8 mouse cellular contexts compared by ENCODE assay signal in the genomic region with DNA sequence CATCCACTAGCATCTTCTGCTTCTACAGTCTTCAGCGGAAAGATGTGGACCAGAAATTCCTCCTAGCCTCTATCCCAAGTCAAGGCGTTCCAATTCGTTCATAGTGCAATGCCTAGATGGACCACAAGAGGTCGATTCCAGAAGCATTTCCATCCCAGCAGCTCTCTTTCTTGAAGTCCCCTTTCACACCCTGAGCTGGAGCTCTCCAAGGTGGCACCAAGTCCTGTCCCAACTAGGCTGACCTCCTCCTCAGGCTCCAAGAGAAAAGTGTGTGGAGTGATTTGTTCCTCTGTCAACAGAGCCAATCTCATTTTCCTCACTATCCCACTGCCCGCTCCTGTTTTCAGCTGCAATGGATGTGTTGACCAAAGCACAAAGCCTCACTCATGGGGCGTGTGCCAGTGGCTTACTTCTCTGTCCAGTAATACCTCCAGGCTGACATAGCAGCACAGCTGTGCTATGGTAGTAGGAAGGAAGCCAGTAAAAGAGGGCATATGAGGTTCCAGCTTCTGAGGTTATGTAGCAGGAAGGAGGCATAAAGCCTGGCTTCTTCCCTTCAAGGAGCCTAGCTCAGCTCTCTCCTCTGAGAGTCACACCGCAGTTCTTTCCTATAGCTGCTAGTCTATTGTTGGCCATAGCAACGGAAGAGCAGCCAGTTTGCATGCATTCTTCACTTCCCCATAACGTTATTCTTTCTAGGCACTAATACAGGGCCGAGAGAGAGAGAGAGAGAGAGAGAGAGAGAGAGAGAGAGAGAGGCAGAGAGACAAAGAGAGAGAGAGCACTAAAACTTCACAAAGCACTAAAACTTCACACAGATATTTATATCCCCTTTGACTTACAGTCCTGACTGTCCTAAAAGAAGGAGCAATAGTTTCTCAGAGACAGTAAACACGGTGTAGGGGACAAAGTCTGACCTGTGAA. TPM values are rescaled to one million over a fixed set of nuclear protein-coding genes. Genes with fewer than 3 reads are reported as not detected.
DNase-seq lines count a peak whose midpoint lies in the region; ATAC-seq lines count a peak whose summit lies in the region.

No protein-coding gene starts in this region.

- no peak overlapping the region; the same call in 1 of the 2 replicates for H3K27ac ChIP-seq in forebrain, embryonic 13.5 days
- H3K27ac ChIP-seq in forebrain, embryonic 12.5 days: no peak overlapping the region

- no peak for ATAC-seq in forebrain, embryonic 13.5 days
- ATAC-seq in forebrain, embryonic 12.5 days (ENCODE audit: low FRiP score): no peak

- no peaks in the 10 kb centered on the region for H3K9me3 ChIP-seq in forebrain, embryonic 13.5 days (replicated peaks)
- H3K9me3 ChIP-seq in forebrain, embryonic 12.5 days: no peaks in the 10 kb centered on the region

- peaks cover 26% of the 10 kb centered on the region for H3K27me3 ChIP-seq in forebrain, embryonic 13.5 days
- H3K27me3 ChIP-seq in forebrain, embryonic 12.5 days: peaks cover 22% of the 10 kb centered on the region

- H3K36me3 ChIP-seq in forebrain, embryonic 13.5 days (ENCODE audit: poor library complexity, severe bottlenecking): peaks cover 26% of the 10 kb centered on the region
- H3K36me3 ChIP-seq in forebrain, embryonic 12.5 days (replicated peaks): peaks cover 7% of the 10 kb centered on the region; the same call in 1 of the 2 replicates

- 36% methylated on average over 11 of the region's 11 CpGs for WGBS in forebrain, embryonic 13.5 days
- 40% methylated on average over 11 of the region's 11 CpGs for WGBS in forebrain, embryonic 12.5 days

- H3K4me3 ChIP-seq in forebrain, embryonic 13.5 days: peak overlapping the region; percentile 99
- H3K4me3 ChIP-seq in forebrain, embryonic 12.5 days (replicated peaks): no peak overlapping the region

- peak; percentile 44 to 52 for DNase-seq in B cell, adult 2 months
- peak; percentile 70 for DNase-seq in c-Kit-positive CD71-negative TER-119-negative erythroid progenitor cells, embryonic 14.5 days (ENCODE audit: low read depth)
- DNase-seq in frontal cortex, postnatal 14 days (ENCODE audit: low spot score in 2 of 2): peak; percentile 29 to 54
- peak; percentile 71 to 82 for DNase-seq in kidney, postnatal 4 days
- peak; percentile 86 for DNase-seq in lung, postnatal 10 days
- peak; percentile 53 to 73 for DNase-seq in spleen, postnatal 4 days (ENCODE audit: low spot score in 2 of 2)

- H3K9ac ChIP-seq in forebrain, embryonic 13.5 days: no peak overlapping the region
- no peak overlapping the region for H3K9ac ChIP-seq in forebrain, embryonic 12.5 days

- H3K4me2 ChIP-seq in forebrain, embryonic 13.5 days: peak overlapping the region; percentile 91; the same call in 1 of the 2 replicates
- H3K4me2 ChIP-seq in forebrain, embryonic 12.5 days: no peak overlapping the region

- peaks cover 21% of the 10 kb centered on the region for H3K4me1 ChIP-seq in forebrain, embryonic 13.5 days
- H3K4me1 ChIP-seq in forebrain, embryonic 12.5 days: peaks cover 19% of the 10 kb centered on the region

RNA-seq across cellular contexts. Expression of gene Phf12, which starts 2.0 kb away (rescaled TPM):
- polyA plus RNA-seq in forebrain, embryonic 13.5 days (2015; fragmentation: Nextera tagmentation; extraction: Ambion mirVana): 20.7 and 24.5 TPM in 2 replicates
- polyA plus RNA-seq in forebrain, embryonic 12.5 days (2016; fragmentation: Nextera tagmentation; extraction: Ambion mirVana): 29.1 and 29.6 TPM in 2 replicates

RNA-seq across cellular contexts. Expression of gene Sez6, which starts 49.9 kb away (rescaled TPM):
- polyA plus RNA-seq in forebrain, embryonic 13.5 days (2015; fragmentation: Nextera tagmentation; extraction: Ambion mirVana): 141 and 165 TPM in 2 replicates
- 54.0 and 62.2 TPM in 2 replicates for polyA plus RNA-seq in forebrain, embryonic 12.5 days (2016; fragmentation: Nextera tagmentation; extraction: Ambion mirVana)

RNA-seq across cellular contexts. Expression of gene Dhrs13, which starts 51.5 kb away (rescaled TPM):
- polyA plus RNA-seq in forebrain, embryonic 13.5 days (2015; fragmentation: Nextera tagmentation; extraction: Ambion mirVana): 23.4 and 26.6 TPM in 2 replicates
- polyA plus RNA-seq in forebrain, embryonic 12.5 days (2016; fragmentation: Nextera tagmentation; extraction: Ambion mirVana): 20.6 and 21.2 TPM in 2 replicates

RNA-seq across cellular contexts. Expression of gene Flot2, which starts 57.2 kb away (rescaled TPM):
- polyA plus RNA-seq in forebrain, embryonic 13.5 days (2015; fragmentation: Nextera tagmentation; extraction: Ambion mirVana): 69.6 and 78.1 TPM in 2 replicates
- 68.5 and 69.2 TPM in 2 replicates for polyA plus RNA-seq in forebrain, embryonic 12.5 days (2016; fragmentation: Nextera tagmentation; extraction: Ambion mirVana)
